Mouse (Mus musculus) midbrain, embryonic 11.5 days (tissue): ENCODE results near the gene Asb14. TPM values are rescaled to one million over a fixed set of nuclear protein-coding genes. Genes with fewer than 3 reads are reported as not detected.

ENCODE experiments used
- ATAC-seq: fragments of 200-750 bp; cut with Nextera tagmentation; 2 replicates; pipeline ENCODE4 v1.8.0; 2017; ENCODE audit warnings: moderate TSS enrichment, moderate library complexity; ENCODE audit not compliant: low FRiP score
- DNase-seq: peaks from one replicate; pipeline ENCODE4 v3.0.0; 2015; ENCODE audit warnings: low spot score; ENCODE audit errors: missing footprints
- H3K27ac ChIP-seq: fragments of 300-500 bp; sonication (generic); 2 replicates; pipeline ENCODE4 v1.5.1; 2014; ENCODE audit warnings: low read depth, low read length
- H3K27me3 ChIP-seq: fragments of 300-500 bp; sonication (generic); 2 replicates; pipeline ENCODE4 v1.6.1; 2014; ENCODE audit warnings: mild to moderate bottlenecking, low read length, moderate library complexity, mixed read lengths; ENCODE audit not compliant: control insufficient read depth, insufficient read depth
- H3K36me3 ChIP-seq: fragments of 300-500 bp; sonication (generic); 2 replicates; pipeline ENCODE4 v1.6.1; 2014; ENCODE audit warnings: mild to moderate bottlenecking, low read length, moderate library complexity, mixed read lengths; ENCODE audit not compliant: control insufficient read depth, insufficient read depth
- H3K4me1 ChIP-seq: fragments of 300-500 bp; sonication (generic); 2 replicates; pipeline ENCODE4 v1.6.1; 2014; ENCODE audit warnings: low read length; ENCODE audit not compliant: control insufficient read depth, insufficient read depth
- H3K4me2 ChIP-seq: fragments of 300-500 bp; sonication (generic); 2 replicates; pipeline ENCODE4 v1.6.1; 2014; ENCODE audit warnings: mild to moderate bottlenecking, moderate library complexity
- H3K4me3 ChIP-seq: fragments of 300-500 bp; sonication (generic); 2 replicates; pipeline ENCODE4 v1.5.1; 2014; ENCODE audit warnings: low read depth, low read length
- H3K9ac ChIP-seq: fragments of 300-500 bp; sonication (generic); 2 replicates; pipeline ENCODE4 v1.6.1; 2014; ENCODE audit warnings: low read length
- H3K9me3 ChIP-seq: fragments of 300-500 bp; sonication (generic); 2 replicates; pipeline ENCODE4 v1.6.1; 2016; ENCODE audit warnings: low read length; ENCODE audit not compliant: control insufficient read depth
- WGBS: fragments of 180-500 bp; shearing (Covaris S2); extraction: QIAGEN DNeasy Blood & Tissue Kit; methylation state at CpG from one replicate; pipeline ENCODE4 v1.1.7; 2014; 5-methylcytosine and 5-hydroxymethylcytosine counted together
- polyA plus RNA-seq: library from polyadenylated mRNA; unstranded; fragments of >200 nt; fragmentation: Nextera tagmentation; extraction: Ambion mirVana; gene quantifications from 2 replicates; pipeline ENCODE4 v1.2.1, GENCODE M21; 2014

Gene Asb14
- 0.12 TPM in 1 of 2 replicates, not detected in the other for polyA plus RNA-seq

DNA sequence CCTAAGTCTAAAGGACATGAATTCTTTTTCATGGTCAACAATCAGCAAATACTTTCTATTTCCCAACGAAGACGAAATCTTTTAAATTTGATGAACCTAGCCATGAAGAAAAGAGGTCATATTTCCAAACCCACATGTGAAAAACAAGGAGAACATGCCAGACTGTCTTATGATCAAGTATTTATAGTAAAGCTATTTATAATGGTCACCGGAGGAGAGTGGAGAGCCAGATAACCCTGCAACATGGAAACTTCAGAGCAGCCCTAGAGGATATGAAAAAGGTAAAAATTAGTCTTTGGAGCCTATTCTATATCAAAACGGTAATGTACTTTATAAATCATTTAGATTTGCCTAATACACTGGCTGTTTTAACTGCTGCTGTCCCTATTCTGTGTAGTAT, at the start of gene Asb14:
Gene Asb14 (plus strand): TSS at position 166 of the 400 bp plus-strand sequence.
- ATAC-seq = no peak
- H3K27ac ChIP-seq = no peak within 1 kb of the TSS
- no peak within 1 kb of the TSS for H3K4me2 ChIP-seq
- 98% methylated on average over 4 of the region's 4 CpGs for WGBS
- no peaks in the 10 kb centered on the region for H3K27me3 ChIP-seq
- no peak for DNase-seq
- no peaks in the 10 kb centered on the region for H3K36me3 ChIP-seq
- H3K4me1 ChIP-seq = no peaks in the 10 kb centered on the region
- H3K9me3 ChIP-seq = no peaks in the 10 kb centered on the region
- H3K4me3 ChIP-seq = no peak within 1 kb of the TSS
- no peak within 1 kb of the TSS for H3K9ac ChIP-seq

DNA sequence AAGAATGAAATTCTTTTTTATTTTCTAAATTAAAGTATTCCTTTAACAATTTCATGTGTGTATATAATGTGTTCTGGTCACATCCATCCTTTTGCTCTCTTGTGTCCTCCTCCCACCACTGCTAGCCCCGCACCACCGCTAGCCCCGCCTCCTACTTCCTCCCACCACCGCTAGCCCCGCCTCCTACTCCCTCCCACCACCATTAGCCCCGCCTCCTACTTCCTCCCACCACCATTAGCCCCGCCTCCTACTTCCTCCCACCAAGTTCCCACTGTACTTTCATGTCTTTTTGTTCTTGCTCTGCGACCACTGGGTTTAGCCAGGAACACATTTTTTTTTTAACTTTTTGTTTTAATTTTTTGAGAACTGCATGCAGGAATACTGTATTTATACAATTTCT, 41.3 kb upstream of the Asb14 start:
- Histone ChIP-seq H3K9me3 (no peaks in the 10 kb centered on the region), H3K27ac (no peak overlapping the region), H3K4me1 (no peaks in the 10 kb centered on the region), H3K9ac (no peak overlapping the region), H3K4me3 (no peak overlapping the region), H3K4me2 (no peak overlapping the region), H3K27me3 (no peaks in the 10 kb centered on the region), H3K36me3 (no peaks in the 10 kb centered on the region)
- ATAC-seq (no peak), DNase-seq (no peak)
- 82% methylated on average over 8 of the region's 8 CpGs for WGBS

DNA sequence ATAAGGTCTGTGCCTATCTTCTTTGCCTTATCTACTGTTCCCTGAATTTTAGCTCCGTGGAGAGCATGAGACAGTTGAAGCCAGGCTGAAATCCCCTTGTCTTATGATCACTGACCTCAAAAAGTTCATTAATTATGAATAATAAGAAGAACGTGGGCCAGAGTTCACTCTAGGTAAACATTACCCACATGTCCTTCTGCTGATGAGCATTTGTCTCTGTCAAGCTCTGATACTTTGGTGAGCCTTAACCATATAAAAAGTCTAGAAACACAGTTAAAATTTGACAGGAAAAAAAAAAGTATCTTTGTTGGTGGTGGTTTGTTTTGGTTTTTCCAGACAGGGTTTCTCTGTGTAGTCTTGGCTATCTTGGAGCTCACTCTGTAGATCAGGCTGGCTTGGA, 40.3 kb upstream of the Asb14 start:
- Histone ChIP-seq H3K9me3 (no peaks in the 10 kb centered on the region), H3K9ac (no peak overlapping the region), H3K27ac (no peak overlapping the region), H3K27me3 (no peaks in the 10 kb centered on the region), H3K4me2 (no peak overlapping the region), H3K4me3 (no peak overlapping the region), H3K36me3 (no peaks in the 10 kb centered on the region), H3K4me1 (no peaks in the 10 kb centered on the region)
- DNase-seq = no peak
- ATAC-seq = no peak
- WGBS = 82% methylated on average over 2 of the region's 2 CpGs

DNA sequence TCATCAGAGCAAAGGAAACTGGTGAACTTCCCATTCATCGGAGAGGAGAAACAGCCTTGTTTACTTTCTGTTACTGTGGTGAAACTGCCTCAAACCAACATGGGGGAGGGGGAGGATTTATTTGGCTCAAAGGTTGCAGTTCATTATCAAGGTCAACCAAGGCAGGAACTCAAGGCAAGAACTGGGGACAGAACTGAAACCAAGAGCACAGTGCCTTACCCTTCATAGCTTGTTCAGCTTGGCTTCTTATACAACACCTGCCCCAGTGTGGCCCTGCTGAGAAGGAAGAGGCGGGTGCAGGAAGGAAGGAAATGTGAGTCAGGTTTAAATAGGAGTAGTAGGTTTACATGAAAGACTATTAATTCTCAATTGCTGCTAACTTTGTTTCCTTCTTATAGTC, 36.0 kb upstream of the Asb14 start:
- Histone ChIP-seq H3K27ac (no peak overlapping the region), H3K36me3 (no peaks in the 10 kb centered on the region), H3K27me3 (no peaks in the 10 kb centered on the region), H3K4me1 (no peaks in the 10 kb centered on the region), H3K9ac (no peak overlapping the region), H3K4me2 (no peak overlapping the region), H3K9me3 (no peaks in the 10 kb centered on the region), H3K4me3 (no peak overlapping the region)
- 79% methylated on average over 2 of the region's 2 CpGs for WGBS
- DNase-seq (no peak), ATAC-seq (no peak)

DNA sequence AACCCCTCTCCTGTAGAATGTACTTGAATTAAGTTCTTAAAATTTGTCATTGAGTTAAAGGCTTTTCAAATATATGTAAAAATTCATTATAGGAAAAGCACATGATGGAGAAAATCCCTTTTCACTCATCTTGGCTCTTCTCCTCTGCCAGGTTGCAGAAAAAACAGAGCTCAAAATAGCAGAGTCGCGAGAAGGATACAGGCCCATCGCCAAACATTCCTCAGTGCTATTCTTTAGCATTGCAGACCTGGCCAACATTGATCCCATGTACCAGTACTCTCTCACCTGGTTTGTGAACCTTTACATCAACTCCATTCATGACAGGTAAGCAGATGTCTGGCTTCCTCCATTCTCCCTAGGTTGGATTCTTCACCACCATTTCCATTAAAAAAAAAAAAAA, 35.3 kb upstream of the Asb14 start:
- Histone ChIP-seq H3K27ac (no peak overlapping the region), H3K4me1 (no peaks in the 10 kb centered on the region), H3K36me3 (no peaks in the 10 kb centered on the region), H3K4me2 (no peak overlapping the region), H3K27me3 (no peaks in the 10 kb centered on the region), H3K9me3 (no peaks in the 10 kb centered on the region), H3K4me3 (no peak overlapping the region), H3K9ac (no peak overlapping the region)
- ATAC-seq (no peak), DNase-seq (no peak)
- 90% methylated on average over 3 of the region's 3 CpGs for WGBS

DNA sequence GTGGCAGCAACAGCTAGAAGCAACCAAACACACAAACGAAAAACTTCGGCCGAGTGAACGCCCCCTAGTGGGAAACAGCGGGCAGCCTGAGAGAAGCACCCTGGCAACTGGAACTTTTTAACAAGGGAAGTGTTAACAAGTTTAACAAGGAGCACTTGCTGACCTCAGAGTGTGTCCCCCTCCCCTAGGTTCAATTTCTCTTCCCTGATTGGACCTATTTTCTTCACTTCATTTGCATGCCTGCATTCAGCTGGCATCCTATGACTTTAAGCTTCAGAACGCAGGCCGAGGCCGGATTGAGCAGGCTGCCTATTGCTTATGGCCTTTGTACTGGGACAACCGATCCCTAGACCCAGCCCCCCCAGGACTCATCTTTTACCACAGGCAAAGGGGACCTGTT, 27.0 kb upstream of the Asb14 start:
- DNase-seq = no peak

DNA sequence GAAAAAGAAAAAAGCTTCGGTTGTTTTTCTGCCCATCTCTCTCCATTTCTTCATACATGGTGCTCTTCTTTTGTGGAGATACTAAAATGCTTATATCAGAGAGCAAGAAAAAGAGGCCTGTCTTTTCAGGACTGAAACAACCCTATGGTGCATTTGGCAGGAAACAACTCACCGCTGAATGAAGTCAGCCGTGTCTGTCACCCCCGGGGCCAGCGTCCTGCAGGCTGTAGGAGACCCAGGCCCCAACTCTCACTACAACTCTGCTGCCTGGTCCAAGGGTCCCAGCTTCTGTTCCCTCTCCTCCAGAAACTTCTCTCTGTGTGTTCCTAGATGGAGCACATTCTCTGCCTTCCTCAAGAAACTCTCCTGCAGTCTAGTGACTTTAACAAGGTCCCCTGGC, 26.1 kb upstream of the Asb14 start:
- H3K4me2 ChIP-seq = no peak overlapping the region
- DNase-seq (no peak), ATAC-seq (no peak)

More for the DNA sequence above, 27.0 kb upstream of the Asb14 start:
- Histone ChIP-seq H3K9me3 (no peaks in the 10 kb centered on the region), H3K4me2 (no peak overlapping the region), H3K27me3 (no peaks in the 10 kb centered on the region), H3K4me3 (no peak overlapping the region), H3K9ac (no peak overlapping the region), H3K27ac (no peak overlapping the region), H3K4me1 (no peaks in the 10 kb centered on the region), H3K36me3 (no peaks in the 10 kb centered on the region)
- WGBS = 64% methylated on average over 9 of the region's 9 CpGs
- no peak for ATAC-seq

DNA sequence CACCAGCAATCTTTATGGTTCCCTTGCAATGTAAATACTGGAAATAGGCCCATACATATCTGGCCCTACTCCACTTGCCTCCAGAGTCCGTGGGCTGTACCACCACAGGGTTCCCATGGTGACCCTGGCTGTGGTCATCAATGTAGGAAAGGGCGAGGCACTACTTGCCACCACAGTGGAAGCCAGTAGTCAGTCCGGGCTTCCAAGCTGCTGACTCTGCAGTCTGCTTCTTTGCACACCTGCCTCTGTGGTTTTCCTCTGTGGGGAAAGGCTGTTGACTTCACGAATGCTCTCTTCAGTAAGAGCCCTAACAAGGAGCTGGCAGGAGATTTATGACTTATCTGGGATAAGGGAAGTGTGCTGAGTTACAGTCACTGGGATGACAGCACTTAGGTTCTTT, 15.6 kb upstream of the Asb14 start:
- no peak for DNase-seq
- Histone ChIP-seq H3K4me1 (no peaks in the 10 kb centered on the region), H3K36me3 (no peaks in the 10 kb centered on the region), H3K4me2 (no peak overlapping the region), H3K27me3 (no peaks in the 10 kb centered on the region), H3K27ac (no peak overlapping the region), H3K9me3 (no peaks in the 10 kb centered on the region), H3K9ac (no peak overlapping the region), H3K4me3 (no peak overlapping the region)
- ATAC-seq = no peak
- 74% methylated on average over 4 of the region's 4 CpGs for WGBS

More for the DNA sequence above, 26.1 kb upstream of the Asb14 start:
- no peaks in the 10 kb centered on the region for H3K36me3 ChIP-seq
- H3K4me1 ChIP-seq = no peaks in the 10 kb centered on the region
- H3K9ac ChIP-seq = no peak overlapping the region
- H3K27ac ChIP-seq = no peak overlapping the region
- no peaks in the 10 kb centered on the region for H3K27me3 ChIP-seq
- H3K4me3 ChIP-seq = no peak overlapping the region
- 86% methylated on average over 5 of the region's 5 CpGs for WGBS
- H3K9me3 ChIP-seq = no peaks in the 10 kb centered on the region

DNA sequence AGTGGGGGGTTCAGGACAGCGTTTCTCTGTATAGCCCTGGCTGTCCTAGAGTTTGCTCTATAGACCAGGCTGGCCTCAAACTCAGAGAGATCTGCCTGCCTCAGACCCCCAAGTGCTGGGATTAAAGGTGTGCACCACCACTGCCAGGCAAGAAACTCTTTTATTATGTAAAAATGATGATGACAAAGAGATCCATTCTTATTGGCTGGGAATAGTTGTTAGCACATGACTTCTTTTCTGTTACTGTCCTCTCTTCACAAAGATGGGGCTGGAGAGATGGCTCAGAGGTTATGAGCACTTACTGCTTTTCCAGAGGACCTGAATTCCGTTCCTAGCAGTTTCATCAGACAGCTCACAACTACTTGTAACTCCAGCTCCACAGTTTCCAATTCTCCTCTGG, 14.4 kb upstream of the Asb14 start:
- no peak for DNase-seq
- Histone ChIP-seq H3K4me1 (no peaks in the 10 kb centered on the region), H3K36me3 (no peaks in the 10 kb centered on the region), H3K27ac (no peak overlapping the region), H3K9me3 (no peaks in the 10 kb centered on the region), H3K4me2 (no peak overlapping the region), H3K27me3 (no peaks in the 10 kb centered on the region), H3K9ac (no peak overlapping the region), H3K4me3 (no peak overlapping the region)
- ATAC-seq = no peak
- WGBS = 75% methylated on average over 2 of the region's 2 CpGs

DNA sequence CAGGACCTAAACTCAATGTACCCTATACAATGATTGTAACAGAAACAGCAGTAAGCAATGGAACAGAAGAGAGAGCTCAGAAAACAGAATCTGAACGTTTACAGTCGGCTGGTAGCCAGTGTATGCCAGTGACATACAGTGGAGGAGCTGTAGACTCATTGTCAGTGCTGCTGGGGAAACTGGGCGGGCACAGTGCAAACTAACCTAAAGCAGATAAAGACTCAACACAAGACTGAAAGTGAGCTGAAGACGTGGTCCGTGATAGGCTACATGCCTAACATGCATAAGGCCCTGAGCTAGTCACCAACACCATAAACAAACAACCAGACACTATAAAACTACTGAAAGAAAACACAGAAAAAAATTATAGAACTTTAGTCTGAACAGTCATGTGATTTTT, 12.7 kb upstream of the Asb14 start:
- DNase-seq (no peak), ATAC-seq (no peak)
- Histone ChIP-seq H3K9ac (no peak overlapping the region), H3K9me3 (no peaks in the 10 kb centered on the region), H3K4me3 (no peak overlapping the region), H3K4me2 (no peak overlapping the region), H3K4me1 (no peaks in the 10 kb centered on the region), H3K36me3 (no peaks in the 10 kb centered on the region), H3K27me3 (no peaks in the 10 kb centered on the region), H3K27ac (no peak overlapping the region)
- 87% methylated on average over 5 of the region's 5 CpGs for WGBS
